Mouse (Mus musculus) cerebellum, postnatal 14 days (tissue): ENCODE results near the gene Parp14.
"Not testable (repeated sequence)": the region's sequence is repeated elsewhere in the genome, so short reads cannot be mapped to it uniquely, and the experiment has no call there.

Experiments used
- DNase-seq, 2 experiments: peaks; one replicate each; pipeline ENCODE4 v3.0.0; 2021; ENCODE audit warnings: mixed read lengths in 2 of 2

Gene Parp14

DNA sequence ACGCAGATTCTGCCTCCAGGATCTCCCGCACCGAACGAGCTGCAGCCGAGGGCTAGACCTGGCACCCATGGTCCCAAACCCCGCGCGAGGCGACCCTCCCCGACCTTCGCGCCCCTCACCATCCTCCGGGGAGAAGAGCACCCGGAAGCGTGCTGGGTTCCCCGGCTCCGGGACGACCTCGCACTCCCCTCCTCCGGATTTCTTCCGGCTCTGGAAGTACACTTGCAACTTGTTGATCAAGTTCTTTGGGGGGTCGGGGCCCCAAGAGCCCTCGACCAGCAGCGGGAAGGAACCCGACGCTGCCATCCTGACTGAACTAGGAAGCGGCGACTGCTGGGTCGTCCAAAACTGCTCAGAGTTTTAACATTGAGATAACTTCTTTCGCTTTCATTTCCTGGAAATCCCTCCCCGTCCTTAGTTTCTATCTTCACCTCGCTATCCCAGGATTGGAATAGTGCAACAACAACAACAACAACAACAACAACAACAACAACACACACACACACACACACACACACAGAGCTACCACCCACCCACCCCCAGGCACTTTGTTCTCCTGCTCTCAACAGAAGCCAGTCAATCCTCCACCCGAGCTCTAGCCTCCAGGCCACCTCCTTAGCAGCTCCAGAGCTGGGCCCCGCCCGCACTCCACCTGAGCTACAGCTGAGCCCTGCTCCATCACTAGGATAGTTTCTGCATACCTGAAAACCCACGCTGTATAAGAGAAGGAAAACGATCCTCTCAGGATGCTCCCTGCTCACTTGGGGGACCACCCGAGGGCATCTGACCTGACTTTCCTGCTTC is at the start of gene Parp14:
Gene Parp14 (minus strand): TSS at position 497 of the 804 bp plus-strand sequence.
- DNase-seq, result peak in 1 of 2 experiments; percentile 11

DNA sequence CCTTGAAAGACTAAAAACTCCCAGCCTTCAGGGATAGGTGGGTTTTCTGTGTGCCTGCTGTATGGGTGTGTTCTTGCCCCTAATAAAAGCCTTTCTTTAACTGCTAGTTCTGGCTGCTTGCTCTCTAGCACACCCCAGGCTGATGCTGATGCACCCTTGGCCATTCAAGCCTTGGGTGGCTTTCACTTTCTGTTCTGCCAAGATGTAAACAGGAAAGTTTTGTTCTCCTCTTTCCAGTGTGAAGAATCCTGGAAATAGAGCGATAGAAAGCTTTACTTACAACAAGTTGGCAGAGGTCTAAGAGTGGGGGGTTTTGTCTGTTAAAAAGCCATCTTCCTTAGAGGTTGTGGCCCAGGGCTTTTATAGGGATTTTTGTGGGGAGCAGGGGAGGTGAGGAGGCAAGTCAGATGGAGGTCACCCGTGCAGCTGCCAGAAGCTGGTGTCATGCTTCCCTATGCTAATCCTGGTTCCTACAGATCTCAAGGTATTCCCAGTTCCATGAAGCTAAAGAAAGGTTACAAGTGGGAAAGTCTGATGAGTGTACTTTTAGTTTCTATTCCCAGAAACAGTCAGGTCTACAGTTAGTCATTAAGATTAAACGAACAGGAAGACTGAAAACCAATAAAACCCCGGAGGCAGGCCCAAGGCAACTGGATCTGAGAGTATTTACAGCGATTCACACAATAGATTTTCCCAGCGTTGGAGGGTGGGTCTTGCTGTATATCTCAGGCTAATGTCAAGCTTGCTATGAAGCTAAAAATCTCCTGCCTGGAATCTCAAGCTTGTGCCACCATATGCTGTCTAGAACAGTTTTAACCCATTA is 47.6 kb upstream of the Parp14 start:
- no peak for DNase-seq

DNA sequence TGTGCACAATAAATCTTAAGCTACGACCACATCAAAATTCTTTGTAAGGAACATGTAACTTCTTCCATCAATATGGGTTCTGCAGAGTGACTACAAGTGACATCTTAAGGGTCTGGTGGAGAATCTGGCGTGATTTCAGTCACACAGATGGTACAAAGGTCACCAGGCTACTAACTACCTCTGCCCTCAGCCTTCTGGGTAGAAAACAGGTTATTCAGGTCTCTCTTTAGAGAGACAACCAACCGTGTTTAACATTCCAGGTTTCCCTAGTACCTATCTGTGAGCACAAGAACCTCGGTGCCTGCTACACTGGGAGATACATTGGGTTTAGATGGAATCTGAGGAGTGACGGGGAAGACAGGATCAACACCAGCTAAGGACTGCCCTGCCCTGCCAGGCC is 43.0 kb upstream of the Parp14 start:
- no peak for DNase-seq

GRCm38 (mm10) chr16:35913526-35913925 is 42.2 kb upstream of the Parp14 start:
- peak in 1 of 2 experiments; percentile 4 for DNase-seq

DNA sequence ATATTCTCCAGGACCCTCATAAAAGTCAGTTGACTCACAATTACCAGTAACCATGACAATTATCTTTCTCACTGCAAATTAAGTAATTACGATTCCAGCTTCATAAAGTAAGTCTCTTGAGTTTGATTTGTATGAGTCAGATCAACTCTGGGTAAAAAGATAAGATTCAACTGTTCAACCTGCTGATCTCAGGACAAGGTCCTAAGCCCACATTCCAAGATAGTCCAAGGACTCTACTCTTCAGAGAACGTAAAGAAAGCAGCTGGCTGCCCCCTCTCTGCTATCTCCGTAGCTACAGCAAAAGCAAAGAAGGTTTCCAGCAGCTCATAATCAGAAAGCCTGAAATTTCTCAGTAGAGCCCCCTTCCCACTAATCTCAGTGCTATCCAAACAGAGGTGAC is 40.1 kb upstream of the Parp14 start:
- no peak for DNase-seq

- DNase-seq, result peak in 1 of 2 experiments; percentile 6
These were observed 36.3 kb upstream of the Parp14 start for GRCm38 (mm10) chr16:35907432-35908201.

DNA sequence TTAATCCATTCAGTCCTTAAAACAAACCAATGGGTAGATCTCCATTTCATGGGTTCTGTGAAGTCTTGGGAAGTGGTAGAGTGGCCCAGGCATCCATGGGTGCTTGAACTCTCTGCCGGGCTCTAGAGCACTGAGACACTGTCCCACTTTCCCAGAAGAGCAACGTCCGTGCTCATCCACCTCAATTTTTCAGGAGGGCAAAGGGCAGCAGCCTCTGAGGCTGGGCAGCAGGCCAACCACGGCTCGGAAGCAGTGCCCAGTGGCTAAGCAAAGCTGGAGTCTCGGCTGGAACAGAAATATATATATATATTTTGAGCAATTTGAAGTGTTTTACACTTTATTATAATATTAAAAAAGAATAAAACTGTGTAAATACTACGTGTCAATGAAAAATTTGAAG is 35.5 kb upstream of the Parp14 start:
- no peak for DNase-seq

DNA sequence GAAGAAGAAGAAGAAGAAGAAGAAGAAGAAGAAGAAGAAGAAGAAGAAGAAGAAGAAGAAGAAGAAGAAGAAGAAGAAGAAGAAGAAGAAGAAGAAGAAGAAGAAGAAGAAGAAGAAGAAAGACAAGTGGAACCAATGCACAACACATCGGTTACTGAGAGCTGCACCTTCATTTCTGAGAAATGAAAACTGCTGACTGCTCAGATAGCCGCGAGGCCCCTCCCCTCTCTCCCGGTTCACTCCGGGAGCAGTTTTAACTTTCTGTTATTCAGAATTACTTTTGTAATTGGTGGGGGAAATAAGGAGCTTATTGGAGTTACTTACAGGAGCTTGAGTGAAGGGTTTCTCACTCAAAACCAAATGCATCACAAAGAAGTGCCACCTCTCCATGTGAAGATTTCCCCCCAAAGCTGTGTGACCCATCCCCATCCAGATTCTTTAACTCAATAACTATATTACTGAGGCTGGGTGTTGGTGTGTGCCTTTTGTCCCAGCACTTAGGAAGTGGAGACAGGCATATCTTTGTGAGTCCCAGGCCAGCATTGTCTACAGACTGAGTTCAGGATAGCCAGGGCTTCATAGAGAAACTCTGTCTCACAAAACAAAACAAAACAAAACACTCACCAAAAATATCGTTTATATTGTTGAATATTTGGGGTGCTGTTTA is 34.6 kb upstream of the Parp14 start:
- DNase-seq, result no peak

DNA sequence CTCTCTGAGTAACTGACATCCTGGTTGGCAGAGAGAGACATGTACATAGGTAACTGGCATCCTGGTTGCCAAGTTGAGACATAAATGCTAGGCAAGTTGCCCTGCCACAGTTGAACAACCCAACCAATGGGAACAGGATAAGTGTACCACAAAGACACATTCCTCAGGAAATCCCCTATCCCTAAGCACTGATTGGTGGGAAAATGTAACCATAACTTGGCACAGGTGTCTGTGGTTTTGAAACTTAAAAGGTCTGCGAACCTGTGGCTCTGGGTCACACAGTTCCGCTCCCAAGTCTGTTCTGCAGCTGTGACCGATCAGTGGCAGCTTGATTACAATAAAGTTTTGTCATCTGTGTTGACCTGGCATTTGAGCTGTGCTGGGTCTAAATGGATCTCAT is 34.0 kb upstream of the Parp14 start:
- no peak for DNase-seq

GRCm38 (mm10) chr16:35904121-35904736 is 32.9 kb upstream of the Parp14 start:
- no peak for DNase-seq

DNA sequence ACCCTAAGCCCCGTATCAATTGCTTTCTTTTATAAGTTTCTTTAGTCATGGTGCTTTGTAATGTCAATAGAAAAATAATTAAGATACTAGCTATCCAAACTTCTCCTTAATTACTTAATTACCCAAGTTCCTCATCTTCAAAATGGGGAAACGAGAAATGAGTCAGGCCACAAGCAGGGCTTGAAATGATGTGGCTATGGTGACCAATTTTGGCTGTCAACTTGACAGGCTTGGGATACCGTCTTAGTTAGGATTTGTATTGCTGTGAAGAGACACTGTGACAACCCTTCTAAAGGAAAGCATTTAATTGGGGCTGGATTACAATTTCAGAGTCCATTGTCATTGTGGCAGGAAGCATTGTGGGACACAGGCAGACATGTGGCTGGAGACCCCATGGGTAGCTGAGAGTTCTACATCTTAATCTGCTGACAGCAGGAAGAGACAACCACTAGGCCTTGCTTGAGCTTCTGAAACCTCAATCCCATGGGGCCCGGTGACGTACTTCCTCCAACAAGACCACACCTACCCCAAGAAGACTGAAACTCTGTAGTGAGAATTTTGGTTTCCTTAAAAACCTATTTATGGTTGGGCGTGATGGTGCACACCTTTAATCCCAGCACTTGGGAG is 31.8 kb upstream of the Parp14 start:
- no peak for DNase-seq

DNA sequence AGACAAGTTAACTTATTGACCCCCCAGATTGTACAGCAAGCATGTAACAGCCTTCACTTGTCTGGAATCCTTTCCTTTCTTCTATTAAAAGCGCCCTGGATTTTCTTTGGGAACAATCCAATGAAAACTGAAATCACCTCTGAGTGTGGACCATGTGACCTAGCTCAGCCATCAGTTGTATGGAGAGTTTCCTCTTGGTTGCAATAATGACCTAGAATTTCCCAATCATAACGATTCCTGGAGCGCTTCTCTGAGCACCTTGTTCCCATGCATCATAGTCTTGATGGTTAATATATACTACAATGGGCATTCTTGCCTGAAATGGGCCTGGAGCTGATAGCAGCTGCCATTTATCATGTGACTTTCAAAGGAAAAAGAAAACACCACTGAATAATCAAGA is 29.2 kb upstream of the Parp14 start:
- DNase-seq, result no peak

GRCm38 (mm10) chr16:35894997-35895396 is 23.7 kb upstream of the Parp14 start:
- no peak for DNase-seq

GRCm38 (mm10) chr16:35891603-35892002 is 20.3 kb upstream of the Parp14 start:
- not testable (repeated sequence) for DNase-seq

DNA sequence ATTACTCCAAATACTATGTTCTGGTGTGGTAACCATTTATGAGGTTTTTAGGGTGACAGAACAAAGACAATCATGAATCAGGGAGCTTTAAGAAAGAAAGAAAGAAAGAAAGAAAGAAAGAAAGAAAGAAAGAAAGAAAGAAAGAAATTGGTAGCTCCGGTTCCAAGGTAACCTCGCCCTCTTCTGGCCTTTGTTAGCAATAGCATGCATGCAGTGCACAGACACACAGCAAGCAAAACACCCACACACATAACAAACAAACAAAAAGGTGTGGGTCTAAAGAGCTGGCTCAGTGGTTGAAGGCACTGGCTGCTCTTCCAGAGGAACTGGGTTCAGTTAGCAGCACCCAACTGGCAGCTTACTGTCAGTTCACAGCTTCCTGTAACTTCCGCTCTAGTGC is 19.3 kb upstream of the Parp14 start:
- no peak for DNase-seq

GRCm38 (mm10) chr16:35888910-35889309 is 17.6 kb upstream of the Parp14 start:
- no peak for DNase-seq

- DNase-seq, result no peak
These were observed 16.8 kb upstream of the Parp14 start for GRCm38 (mm10) chr16:35888174-35888573.

DNA sequence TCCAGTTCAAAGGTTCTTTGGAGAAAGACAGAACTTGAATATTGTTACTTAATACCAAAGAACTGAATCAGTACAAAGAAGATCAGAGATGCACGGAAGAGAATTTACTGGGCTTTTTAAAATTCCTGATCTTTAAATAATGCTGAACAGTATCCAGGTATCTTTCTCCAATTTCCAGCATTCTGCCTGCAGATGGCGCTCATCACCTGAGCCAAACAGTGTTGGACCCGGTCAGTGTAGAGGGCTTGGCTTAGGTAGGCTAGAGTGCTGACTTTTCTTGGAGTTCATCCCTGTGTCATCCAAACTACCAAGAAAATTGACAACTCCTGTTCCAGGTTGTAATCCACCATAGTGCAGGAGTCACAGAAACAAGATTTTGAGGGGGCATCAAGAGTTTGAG is 3.1 kb upstream of the Parp14 start:
- DNase-seq, result peak; percentile 52 to 63

- DNase-seq, result no peak
These were observed 1.2 kb upstream of the Parp14 start for GRCm38 (mm10) chr16:35872410-35873006.

- DNase-seq, result no peak
These were observed 554 bp upstream of the Parp14 start for GRCm38 (mm10) chr16:35871898-35872297.

DNA sequence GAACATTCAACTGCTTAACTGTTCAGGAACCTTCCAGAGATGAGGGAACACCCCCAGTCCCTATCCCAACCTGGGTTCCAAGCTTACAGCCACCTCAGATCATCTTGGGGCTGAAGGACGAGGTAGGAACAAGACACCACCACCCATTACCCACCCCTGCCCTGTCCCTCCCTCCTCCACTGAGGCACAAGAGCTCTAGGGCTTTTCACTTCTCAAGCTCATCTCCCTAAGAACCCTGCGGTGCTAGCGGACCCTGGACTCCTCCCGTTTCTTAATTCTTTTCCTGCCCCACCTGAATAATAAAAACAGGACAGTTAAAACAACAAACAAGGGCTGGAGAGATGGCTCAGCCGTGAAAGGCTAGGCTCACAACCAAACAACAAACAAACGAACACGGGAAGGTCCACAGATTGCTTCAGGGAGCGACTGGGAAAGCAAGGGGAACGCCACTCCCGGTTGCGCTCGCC is 730 bp downstream of the Parp14 start:
- DNase-seq, result no peak
